Mouse (Mus musculus): ENCODE data around the gene Folr2.

- TF ChIP-seq POLR2A (IDR thresholded peaks at IDR 0.05; ENCODE audit: low read depth, low read length): no peak
- no peak for TF ChIP-seq CTCF (IDR thresholded peaks at IDR 0.05; ENCODE audit: extremely low read depth, insufficient read depth, insufficient read length, insufficient replicate concordance)
These were observed 35.2 kb downstream of the Folr2 start for GRCm38 (mm10) chr7:101821571-101822501.

Measured in spleen, adult 2 months (tissue).